Mouse (Mus musculus) embryo, embryonic 10.5 days (tissue): ENCODE measurements around the gene Naa40.

ENCODE experiments used
- DNase-seq: peaks from one replicate; pipeline ENCODE4 v3.0.0-alpha.2; 2015; ENCODE audit warnings: low spot score

Naa40 gene

DNA sequence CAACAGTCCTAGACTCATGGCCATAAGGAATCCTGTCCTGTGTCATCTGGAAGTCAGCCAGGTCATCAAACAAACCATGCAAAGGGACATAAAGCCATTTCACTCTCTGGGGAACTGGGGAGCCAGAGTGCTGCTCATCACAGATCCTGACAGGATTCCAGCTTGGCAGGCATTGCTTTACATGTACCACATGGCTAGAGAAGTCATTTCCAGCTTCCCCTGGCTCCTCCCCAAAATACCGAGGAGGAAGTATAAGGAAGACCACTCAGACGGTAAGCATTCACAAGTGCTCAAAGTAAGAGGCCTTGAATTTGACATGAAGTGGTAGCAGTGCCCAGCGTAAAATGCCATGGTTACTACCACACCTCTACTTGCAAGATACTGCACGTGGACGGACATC, 26.5 kb downstream of the Naa40 start:
- no peak for DNase-seq

GRCm38 (mm10) chr19:7213010-7213409, 28.0 kb downstream of the Naa40 start:
- no peak for DNase-seq

DNA sequence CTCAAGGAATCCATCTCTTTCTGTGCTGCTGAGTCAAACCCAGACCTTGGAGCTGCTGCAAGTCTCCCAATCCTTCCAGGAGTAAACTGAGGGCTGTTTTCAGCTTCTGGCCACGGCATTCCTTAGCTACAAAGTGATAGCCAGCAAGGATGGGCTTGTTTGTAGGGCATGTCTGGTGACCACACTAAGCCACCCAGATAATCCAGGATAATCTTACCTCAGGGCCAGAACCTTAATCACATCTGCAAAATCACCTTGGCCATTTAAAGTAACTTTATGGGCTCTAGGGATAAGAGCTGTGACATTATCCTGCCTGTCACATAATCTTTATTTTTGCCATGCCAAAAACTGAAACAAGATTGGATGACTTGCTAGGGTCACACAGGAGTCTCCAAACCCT, 28.8 kb downstream of the Naa40 start:
- no peak for DNase-seq

DNA sequence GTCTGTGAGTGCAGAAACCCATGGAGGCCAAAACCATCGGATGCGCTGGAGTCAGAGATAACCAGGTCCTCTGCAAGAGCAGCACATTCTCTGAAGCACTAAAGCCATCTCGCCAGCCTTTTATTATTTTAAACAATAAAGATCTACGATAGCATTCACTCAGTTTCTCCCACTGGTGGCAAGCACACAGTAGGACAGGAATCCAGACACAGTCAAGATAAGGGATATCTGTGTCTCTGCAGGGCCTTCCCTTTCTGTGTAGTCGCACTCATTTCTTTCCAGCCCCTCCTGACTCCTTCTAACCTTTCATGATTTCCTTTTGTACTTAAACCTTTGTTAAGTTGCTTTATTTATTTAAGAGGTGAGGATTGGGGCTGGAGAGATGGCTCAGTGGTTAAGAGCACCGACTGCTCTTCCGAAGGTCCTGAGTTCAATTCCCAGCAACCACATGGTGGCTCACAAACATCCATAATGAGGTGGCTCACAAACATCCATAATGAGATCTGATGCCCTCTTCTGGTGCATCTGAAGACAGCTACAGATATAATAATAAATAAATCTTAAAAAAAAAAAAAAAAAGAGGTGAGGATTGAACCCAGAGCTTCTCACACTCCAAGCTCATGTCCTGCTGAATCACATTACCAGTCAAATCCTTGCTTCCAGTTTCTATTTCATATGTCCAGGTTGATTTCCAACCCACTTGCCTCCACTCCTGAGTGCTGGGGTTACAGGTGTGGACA, 30.9 kb downstream of the Naa40 start:
- DNase-seq = no peak

GRCm38 (mm10) chr19:7205753-7206736, 34.9 kb downstream of the Naa40 start, which contains the start of gene Otub1:
Gene Otub1, minus strand, starts transcription at chr19:7206316.
- peak; percentile 98 for DNase-seq

DNA sequence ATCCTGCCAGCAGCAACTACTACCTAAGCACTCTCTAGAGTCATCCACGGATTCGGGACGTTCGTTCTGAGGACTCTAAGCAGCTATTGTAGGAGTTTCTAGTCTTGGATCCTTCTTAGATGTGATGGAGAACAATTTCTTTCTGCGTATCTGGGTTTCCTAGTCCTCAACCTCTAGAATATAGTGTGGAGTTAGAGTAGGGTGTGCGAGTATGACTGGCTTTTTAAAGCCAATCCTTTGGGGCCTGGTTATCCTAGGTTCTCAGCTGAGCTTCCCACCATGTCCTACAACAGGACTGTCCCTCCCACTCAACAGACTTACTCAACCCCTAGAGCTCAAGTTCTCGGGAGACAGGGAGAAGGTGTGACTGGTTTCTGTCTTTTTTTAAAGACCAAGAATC, 35.7 kb downstream of the Naa40 start:
- no peak for DNase-seq

GRCm38 (mm10) chr19:7204898-7205297, 36.1 kb downstream of the Naa40 start:
- no peak for DNase-seq

GRCm38 (mm10) chr19:7200427-7200826, 40.6 kb downstream of the Naa40 start:
- DNase-seq = no peak

GRCm38 (mm10) chr19:7199089-7199488, 41.9 kb downstream of the Naa40 start:
- DNase-seq = no peak

GRCm38 (mm10) chr19:7197445-7197844, 43.5 kb downstream of the Naa40 start:
- DNase-seq = no peak

DNA sequence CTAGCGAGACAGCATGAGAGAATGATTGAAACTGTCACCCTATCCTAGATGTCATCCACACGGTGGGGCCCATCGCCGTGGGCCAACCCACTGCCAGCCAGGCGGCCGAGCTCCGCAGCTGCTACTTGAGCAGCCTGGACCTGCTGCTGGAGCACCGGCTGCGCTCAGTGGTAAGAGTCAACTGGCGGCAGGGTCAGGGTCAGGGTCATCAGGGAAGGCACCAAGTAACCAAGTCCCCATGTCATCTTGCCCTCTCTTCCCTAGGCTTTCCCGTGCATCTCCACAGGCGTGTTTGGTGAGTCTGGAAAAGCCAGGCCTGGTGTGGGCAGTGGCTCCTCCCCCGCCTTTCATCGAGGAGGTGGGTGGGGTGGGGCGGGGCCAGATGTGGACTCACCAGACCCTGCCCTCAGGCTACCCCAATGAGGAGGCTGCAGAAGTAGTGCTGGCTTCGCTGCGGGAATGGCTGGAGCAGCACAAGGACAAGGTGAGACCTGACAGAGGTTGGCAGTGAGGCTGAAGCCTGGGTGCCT, 44.2 kb downstream of the Naa40 start:
- DNase-seq = peak; percentile 76

DNA sequence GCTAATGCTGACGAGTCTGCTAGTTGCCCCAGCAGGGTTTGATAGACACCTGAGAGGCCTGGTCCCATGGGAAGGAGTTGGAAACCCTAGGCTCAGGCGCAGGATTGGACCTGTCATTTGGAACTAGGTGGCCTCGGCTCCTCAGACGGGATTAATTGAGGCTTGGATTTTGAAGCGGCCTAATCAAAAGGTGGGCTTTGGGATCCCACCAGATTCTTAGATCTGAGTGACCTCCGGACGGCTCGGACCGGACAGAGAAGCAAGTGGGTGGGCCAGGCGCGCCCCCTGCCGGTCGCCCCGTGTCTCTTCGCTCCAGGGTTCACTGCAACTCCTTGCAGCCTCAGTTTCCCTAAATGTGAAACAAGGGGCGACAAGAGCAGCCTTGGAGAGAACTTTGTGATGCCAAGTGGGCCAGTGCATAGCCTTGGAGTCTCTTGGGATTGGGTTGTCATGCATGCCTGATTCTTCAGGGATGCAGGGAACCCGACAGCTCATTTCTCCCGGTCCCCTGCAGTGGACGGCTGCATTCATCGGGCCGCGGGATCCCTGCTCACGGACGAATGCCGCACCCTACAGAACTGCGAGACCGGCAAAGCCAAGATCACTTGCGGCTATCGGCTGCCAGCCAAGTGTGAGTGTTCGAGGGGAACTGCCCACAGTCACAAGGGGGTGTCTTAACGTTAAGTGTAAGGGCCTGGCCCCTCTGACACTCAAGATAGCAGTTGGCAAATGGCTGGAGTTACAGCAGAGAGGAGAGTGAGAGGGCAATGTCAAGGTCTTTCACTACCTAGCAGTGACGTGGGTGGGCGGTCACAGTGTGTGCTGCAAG, 44.9 kb downstream of the Naa40 start:
- DNase-seq = peak; percentile 81

GRCm38 (mm10) chr19:7192561-7192967, 48.4 kb downstream of the Naa40 start:
- DNase-seq = no peak

DNA sequence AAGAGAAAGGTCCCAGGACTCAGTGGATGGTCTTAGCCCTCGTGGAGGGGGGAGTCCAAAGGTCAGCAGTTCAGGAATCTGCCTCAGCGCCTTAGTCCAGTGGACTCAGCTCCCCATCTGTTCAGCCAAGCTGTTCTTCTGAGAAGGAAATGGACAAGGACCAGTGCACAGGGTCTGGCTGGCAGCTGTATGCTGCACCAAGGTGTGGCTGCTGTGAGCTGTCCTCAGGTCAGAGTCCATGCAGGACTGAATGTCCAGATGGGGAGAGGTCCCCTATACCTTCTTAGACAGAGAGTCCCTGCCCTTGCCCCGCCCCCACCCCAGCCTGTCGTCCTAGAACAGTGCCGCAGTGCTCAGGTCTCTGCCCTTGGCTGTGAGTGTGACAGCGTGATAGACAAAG, 49.3 kb downstream of the Naa40 start:
- no peak for DNase-seq

DNA sequence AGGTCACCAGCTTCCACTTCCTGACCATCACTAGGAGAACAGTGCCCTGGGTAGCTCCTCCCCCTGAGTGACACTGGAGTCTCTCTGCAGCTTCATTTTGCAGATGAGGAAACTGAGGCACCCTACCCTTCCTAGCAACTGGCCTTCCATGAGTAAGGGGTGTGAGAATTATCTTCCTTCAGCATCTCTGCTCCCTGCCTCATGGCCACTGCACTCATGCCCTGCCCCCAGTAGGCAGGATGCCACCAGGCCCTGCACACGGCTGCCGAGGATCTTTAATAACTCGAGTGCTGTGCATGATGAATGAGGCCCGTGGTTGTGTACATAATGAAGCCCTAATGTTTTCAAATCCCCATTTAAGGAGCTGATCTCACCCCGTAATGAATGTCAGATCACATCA, 50.0 kb downstream of the Naa40 start:
- no peak for DNase-seq

DNA sequence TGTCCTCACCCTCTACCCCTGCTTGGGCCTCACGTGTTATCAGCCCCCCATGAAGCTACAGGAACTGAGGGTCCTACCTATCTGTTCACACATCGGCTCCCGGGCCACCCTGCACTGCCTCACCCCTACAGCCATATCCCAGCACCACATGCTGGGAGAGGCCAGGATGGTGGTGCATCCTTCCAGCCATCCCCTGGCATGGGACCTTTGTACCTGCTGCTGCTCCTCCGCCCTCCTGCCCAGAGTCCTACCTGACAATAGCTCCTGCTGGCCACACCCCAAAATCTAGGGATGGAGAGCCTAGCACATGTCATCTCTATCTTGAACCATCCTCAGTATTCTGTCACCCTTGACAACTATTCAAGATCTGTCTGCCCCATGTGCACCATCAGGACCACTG, 52.0 kb downstream of the Naa40 start:
- no peak for DNase-seq

- DNase-seq = no peak
Measured at GRCm38 (mm10) chr19:7187157-7187556, 53.8 kb downstream of the Naa40 start.

- DNase-seq = peak; percentile 76
Measured at GRCm38 (mm10) chr19:7185715-7186291, 55.2 kb downstream of the Naa40 start.

DNA sequence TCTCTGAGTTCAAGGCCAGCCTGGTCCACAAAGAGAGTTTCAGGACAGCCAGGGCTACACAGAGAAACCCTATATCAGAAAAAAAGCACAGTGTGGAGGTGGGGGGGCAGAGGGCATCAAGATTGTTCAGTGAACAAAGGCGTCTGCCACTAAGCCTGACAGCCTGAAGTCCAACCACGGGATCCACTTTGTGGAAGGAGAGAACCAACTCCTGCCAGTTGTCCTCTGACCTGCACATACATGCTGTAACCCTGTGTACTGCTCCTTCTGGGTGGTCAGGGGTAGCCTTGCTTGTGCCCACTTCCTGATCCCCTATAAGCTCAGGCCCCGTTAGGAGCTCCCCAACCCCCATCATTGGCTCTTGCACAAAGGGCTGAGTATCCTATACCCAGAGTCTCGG, 55.9 kb downstream of the Naa40 start:
- DNase-seq = no peak

DNA sequence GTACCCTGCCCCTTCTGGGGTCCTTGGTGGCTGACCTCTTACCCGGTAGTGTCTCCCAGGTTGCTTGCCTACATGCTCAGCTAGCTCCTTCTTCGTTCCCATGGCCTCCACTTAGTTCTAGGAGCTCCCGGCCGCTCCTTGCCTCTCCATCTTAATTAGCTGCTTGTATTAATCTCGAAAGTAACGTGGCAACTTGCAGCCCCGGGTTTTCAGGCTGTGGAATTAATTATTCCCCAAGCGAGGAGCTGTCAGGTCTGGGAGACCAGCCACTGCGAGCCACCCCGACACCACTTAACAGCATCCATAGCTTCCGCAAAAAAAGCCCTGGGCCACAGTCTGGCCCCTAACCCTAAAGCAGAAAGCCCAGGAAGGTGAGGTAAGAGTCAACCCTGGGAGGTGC, 57.6 kb downstream of the Naa40 start:
- no peak for DNase-seq

DNA sequence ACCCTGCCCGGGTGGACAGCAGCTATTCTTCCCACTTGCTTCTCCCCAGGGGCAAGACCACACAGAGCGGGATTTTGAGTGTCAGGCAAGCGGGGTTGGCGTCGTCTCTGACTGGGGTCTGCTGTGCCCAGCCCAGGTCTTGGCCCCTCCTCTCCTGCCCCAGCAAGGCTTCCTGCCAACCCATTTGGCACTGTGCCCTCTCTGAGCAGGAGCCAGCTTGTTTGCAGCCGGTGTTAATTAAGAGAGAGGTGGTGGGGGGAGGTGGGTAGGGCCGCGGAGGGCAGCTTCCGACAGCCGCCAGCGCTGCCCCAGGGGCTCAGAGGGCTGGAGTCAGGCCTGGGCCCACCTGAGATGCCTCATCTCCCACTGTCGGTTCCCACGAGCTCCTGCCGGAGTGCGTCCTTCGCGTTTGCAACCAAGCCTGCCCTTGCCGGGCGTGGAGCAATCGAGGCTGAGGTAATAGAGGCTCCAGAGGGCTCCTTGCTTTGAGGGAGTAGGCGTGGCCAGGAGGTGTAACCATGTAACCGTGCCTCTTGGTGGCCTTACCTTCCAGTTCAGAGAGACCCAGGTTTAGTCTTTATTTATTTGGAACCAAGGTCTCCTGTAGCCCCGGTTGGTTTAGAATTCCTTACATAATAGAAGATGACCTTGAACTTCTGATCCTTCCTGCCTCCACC, 58.6 kb downstream of the Naa40 start:
- no peak for DNase-seq
